Mouse (Mus musculus): ENCODE data around the gene Mtx2.

The Mtx2 gene

DNA sequence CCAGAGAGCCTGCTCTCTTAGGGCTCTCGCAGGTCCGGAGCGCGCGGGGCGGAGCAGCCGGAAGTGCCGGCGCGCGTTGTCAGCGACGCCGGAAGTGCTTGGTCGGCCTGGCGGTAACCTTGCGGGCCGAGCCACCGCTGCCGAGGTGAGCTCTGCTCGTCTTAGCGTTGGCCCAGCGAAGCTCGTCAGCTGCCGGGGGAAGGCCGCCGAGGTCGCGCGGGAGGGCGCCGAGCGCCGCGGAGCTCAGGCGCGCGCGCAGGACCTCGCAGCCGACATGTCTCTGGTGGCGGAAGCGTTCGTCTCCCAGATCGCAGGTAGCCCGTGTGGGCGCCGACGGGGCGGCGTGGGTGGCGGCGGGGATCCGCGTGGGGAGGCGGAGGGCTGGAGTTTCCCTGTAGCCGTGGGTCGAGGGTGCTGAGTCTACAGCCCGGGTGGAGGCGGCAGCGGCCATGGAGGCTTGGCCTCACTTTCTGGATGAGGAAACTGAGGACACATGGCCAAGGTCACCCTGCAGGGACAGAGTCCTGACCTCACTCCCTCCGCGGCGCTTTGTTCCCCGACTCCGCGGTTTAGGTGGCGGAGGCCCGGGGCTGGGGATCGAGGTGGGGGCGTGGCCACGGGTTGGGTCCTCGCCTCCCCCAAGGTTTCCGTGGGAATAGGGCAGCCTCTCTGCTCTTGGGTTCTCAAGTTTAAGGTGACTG lies at the start of gene Mtx2:
Gene Mtx2, plus strand, starts transcription at position 74 of the 701 bp plus-strand sequence.
- peak; percentile 90 for DNase-seq (ENCODE audit: low spot score)

- DNase-seq (ENCODE audit: low spot score) = no peak
Observed at GRCm38 (mm10) chr2:74777536-74778275, 47.9 kb upstream of the Mtx2 start.

- no peak for DNase-seq (ENCODE audit: low spot score)
Observed at GRCm38 (mm10) chr2:74781386-74781785, 44.2 kb upstream of the Mtx2 start.

DNA sequence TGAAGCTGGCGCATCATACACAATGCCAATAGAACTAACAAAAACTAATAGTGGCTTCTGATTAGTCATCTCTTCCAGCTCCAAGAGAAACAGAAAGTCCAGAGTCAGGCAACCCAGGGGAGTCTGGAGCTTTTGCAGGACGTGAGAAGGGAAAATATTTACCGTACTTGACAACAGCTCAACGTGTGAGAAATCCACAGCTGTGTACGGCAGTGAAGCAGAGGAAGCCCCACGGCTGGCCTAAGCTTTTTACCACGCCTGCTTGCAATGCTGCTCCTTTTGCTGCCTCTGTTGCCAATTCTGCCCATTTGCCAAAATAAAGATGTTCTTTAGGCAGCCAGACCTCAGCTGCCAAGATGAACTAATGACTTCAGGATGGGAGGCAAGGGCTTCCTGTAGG lies 30.1 kb upstream of the Mtx2 start:
- DNase-seq (ENCODE audit: low spot score) = no peak

- no peak for DNase-seq (ENCODE audit: low spot score)
Observed at GRCm38 (mm10) chr2:74808431-74808830, 17.2 kb upstream of the Mtx2 start.

GRCm38 (mm10) chr2:74822654-74823053 lies 2.9 kb upstream of the Mtx2 start:
- no peak for DNase-seq (ENCODE audit: low spot score)

DNA sequence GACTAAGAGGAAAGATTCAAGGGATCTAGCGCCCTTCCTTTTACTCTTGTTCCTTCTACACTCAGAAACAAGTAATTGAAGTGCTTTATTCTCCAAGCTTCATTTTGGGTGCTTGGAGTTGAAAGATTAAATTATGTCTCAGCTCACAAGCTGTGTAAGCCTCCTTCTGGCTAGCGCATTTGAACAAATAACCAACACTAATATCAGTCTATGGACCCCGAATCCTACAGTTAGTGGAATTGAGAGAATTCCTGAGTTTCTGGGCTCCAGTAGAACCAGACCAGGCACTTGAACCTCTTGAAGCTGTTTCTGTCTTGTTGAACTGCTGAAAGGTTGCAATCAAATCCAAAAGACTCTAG lies 253 bp upstream of the Mtx2 start:
- no peak for DNase-seq (ENCODE audit: low spot score)

DNA sequence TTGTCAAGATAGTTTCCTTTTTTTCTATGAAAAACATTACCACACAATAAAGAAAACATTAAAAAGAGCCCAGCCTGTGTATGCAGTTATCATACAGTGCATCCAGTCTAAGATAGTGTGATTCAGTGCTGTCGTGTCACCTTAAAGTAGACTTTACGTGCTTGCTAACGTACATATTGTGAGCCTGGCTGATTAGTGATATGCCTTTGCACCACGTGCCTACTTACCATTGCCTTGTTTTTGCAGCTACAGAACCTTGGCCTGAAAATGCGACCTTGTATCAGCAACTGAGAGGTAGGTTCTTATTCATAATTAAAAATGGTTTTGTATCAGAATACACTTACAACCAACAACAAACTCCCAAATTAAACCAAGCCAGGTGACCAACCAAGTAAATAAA lies 21.4 kb downstream of the Mtx2 start:
- no peak for DNase-seq (ENCODE audit: low spot score)

DNA sequence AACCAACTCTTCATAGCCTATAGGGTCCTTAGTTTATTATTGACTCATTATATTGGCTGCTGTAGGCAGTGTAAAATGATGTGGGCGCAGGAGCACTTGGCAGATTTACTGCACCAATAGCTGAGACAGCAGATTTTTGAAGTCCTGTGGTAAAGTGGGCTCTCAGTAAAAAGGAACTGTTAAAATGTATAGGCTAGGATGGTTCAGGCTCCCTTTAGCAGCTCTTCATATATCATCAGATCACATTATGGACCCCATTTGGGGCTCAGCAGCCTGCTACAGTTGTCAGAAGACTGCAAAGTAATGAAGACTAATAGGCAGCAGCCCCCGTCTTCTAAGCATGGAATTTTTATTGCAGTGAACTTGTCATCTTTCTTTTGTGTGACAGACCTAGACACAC lies 21.9 kb downstream of the Mtx2 start:
- DNase-seq (ENCODE audit: low spot score) = no peak

DNA sequence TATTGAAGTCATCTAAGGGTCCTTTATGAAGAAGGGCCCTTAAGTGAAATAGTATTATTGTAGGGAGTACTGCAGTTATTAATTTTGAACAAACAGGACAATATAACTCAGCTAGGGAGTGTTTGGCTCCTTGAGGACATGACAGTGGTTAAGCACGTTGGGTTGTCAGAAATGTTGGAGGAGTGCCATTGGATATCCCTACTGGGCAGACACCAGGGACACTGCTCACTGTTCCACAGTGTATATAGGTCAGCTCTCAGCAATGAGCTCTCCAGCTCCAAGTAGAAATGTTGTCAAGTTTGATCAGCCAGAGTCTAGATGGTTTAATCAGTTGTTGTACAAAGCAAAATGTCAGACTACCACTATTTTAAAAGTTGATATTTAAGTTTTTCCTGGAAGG lies 24.4 kb downstream of the Mtx2 start:
- no peak for DNase-seq (ENCODE audit: low spot score)

GRCm38 (mm10) chr2:74862070-74862476 lies 36.5 kb downstream of the Mtx2 start:
- no peak for DNase-seq (ENCODE audit: low spot score)

- DNase-seq (ENCODE audit: low spot score) = no peak
Observed at GRCm38 (mm10) chr2:74865414-74865813, 39.8 kb downstream of the Mtx2 start.

DNA sequence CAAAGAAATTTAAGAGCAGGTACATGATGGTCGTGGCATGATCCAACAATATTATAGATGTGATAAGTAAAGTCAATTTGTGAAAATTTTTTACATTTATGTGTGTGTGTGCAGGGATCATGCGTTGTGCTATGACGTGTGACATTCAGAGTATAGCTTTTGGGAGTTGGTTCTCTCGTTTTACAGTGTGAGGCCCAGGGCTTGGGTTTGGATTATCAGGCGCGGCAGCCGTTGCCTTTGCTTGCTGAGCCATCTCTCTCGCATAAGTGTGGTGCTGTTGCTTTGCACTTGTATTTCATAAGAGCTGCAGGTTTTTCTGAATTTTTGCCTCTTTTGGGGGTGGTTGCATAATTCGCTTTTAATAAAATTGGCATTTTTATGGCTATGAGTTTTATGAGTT lies 48.4 kb downstream of the Mtx2 start:
- no peak for DNase-seq (ENCODE audit: low spot score)

DNA sequence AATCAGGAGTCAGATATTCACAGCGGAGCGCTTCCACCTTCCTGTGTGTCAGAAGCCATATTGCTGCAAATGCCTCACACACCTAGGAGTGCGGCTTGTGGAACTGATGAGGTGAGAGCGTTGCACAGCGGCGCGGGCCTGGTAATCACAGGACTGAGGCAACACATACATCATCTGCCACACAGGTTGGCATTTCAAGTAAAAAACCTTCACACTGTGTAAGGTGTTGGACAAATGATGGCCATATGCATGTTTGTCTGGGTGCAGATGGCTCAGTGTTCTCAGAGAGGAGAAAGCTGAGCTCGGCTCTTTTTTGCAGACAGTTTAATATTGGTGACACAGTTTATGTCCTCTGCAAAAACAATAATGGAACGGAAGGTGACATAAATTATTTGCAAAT lies 58.8 kb downstream of the Mtx2 start:
- no peak for DNase-seq (ENCODE audit: low spot score)

GRCm38 (mm10) chr2:74891868-74892267 lies 66.3 kb downstream of the Mtx2 start:
- DNase-seq (ENCODE audit: low spot score) = no peak

- no peak for DNase-seq (ENCODE audit: low spot score)
Observed at GRCm38 (mm10) chr2:74892881-74893615, 67.4 kb downstream of the Mtx2 start.

DNA sequence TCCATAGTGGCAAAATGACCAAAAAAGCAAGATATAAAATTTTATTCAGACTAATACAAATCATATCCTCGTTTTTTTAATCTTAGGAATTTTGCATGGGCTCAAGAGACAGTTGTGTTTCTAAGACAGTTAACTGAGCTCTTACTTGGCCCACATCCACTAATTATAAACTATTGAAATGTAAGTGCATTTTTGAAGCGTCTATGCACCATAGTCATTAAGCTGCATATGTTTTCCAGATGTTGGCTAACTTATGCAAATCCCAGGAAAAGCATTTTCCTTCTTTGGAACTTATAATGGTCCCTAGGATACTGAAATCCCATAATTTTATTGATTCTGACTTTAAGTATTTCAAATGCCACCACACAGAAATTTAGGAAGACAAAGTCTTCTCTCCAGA lies 68.5 kb downstream of the Mtx2 start:
- DNase-seq (ENCODE audit: low spot score) = no peak

- DNase-seq (ENCODE audit: low spot score) = peak; percentile 9
Observed at GRCm38 (mm10) chr2:74899973-74900372, 74.4 kb downstream of the Mtx2 start.

DNA sequence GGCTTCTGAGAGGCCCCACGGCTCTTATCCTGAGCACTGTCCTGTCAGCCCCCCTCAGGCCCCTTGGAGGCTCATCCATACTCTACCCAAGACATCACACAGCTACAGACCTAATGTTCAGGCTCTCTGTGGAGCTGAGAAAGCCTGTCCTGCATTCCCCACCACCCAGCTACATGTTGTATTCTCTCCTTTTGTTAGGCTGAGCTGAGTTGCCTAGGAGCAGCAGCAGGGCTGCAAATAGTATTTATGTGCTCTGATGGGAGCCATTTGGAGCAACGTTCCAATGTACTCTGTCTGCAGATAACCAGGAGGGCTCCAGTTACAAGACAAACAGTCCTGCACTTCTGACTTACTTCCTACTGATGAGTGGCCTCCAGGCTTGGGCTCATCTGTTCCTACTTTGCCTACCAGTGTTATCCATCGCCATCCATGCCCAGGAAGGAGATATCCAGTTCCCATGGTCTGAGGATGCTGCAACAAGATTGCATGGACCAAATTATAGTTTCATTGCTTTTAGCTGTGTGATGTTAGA lies 76.2 kb downstream of the Mtx2 start:
- no peak for DNase-seq (ENCODE audit: low spot score)

GRCm38 (mm10) chr2:74907368-74908291 lies 82.0 kb downstream of the Mtx2 start:
- DNase-seq (ENCODE audit: low spot score) = no peak

GRCm38 (mm10) chr2:74912031-74912430 lies 86.4 kb downstream of the Mtx2 start:
- no peak for DNase-seq (ENCODE audit: low spot score)
